Mouse (Mus musculus) left cerebral cortex, adult 9 months (tissue): ENCODE results near the gene D630003M21Rik.

Experiments used
- DNase-seq, 2 experiments: peaks; one replicate each; pipeline ENCODE4 v3.0.0; 2022; ENCODE audit warnings: low spot score in 2 of 2

Gene D630003M21Rik

DNA sequence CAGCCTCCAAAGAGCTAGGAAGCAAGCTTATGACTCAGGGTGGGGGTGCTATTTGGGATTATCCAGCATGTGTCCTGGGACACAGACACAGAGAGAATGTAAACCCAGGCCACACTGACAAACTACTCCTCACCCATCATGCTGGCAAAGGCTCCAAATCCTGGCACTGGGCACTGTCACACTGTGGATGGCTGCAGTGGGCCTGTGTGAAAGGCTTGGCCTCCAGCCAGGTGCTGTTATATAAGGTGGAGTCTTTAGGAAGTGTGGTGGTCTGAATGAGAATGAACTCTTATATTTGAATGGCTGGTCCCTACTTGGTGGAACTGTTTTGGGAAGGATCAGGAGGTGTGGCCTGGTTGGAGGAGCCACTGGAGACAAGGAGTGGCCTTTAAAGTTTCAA, 7.7 kb upstream of the D630003M21Rik start:
- DNase-seq: no peak

DNA sequence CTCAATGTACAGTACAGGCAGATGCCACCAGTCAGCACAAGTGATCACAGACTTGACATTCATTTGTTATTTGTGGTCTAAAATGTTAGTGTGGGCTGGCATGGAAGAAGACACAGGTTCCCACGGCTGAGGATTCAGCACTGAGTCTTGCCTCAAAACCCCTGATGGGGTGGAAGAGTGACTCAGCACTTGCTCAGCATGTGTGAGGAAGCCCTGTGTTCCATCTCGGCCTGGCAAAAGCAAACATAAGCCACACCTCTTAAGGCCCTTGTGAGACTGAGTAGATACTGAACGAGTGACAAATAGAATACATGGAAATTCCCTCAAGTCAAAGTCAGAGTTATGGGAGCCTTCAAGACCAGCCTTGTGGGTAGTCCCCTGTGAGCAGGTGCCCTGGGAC, 4.1 kb upstream of the D630003M21Rik start:
- no peak for DNase-seq

DNA sequence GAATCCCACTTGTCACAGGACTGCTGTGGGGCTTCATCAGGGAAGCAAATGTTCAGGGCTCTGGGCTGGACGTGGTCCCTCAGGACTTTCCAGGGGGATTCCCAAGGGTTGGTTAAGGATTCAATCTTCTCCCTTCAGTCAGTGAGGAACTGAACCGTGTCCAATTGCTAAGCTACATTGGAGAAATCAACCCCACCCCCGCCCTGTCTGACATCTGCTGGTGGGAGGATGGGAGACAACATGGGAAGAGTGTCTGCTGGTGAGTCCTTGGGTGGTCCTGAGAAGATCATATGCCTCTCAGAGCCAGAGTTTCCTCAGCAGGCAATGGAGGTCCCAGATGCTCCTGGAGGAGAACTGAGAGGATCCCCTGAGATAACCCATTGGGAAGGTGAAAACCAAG, 3.4 kb upstream of the D630003M21Rik start:
- DNase-seq: no peak

DNA sequence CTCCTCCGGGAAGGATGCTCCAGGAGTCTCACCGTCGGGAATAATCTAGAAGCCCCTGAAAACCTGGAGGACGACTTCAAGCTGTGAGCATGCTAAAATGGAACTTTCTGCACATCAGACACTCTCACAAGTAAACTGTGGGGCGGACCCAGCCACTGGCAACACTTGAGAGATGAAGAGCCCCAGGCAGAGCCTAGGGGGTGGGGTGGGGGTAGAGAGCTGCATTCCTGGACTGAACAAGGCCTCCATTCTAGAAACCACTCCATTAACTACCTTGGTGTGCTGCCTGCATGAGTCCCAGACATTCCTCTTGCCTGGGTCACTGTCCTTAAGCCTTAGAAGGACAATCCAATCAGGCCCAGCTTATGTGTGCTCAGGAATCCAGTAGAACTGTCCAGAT, 2.0 kb upstream of the D630003M21Rik start:
- no peak for DNase-seq

DNA sequence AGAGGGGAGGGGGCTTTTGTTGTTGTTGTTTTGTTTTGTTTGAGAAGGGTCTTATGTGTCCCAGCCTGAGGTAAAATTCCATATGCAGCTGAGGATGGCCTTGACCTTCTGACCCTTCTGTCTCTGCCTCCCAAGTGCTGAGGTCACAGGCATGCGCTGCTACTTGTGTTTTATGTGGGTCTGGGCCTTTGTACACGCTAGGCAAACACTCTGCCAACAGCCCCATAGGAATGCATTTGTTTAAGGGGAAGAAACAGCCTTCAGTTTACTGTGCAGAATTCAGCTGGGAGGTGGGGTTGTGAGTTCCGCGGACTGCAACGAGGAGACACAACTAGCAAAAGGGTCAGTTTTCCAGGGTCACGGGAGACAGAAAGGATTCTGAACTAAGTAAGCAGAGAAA, 1.6 kb upstream of the D630003M21Rik start:
- no peak for DNase-seq

DNA sequence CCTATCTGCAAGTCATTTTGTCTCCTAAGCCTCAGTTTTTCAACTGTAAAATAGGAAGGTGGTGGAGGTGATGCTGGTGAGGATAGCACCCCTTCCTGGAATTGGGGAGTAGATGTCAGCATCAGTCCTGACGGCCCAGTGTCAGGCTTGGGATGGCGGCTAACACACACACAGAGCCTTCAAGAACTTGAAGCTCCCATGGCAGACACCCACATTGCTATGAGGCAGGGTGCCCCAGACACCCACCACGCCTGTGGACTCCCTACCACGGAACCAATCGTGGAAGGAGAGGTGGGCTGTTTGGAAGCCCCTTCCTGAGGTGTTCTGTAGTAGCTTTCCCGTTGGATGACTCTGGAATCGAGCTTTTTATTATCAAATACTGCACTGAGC, 476 bp upstream of the D630003M21Rik start:
- no peak for DNase-seq

DNA sequence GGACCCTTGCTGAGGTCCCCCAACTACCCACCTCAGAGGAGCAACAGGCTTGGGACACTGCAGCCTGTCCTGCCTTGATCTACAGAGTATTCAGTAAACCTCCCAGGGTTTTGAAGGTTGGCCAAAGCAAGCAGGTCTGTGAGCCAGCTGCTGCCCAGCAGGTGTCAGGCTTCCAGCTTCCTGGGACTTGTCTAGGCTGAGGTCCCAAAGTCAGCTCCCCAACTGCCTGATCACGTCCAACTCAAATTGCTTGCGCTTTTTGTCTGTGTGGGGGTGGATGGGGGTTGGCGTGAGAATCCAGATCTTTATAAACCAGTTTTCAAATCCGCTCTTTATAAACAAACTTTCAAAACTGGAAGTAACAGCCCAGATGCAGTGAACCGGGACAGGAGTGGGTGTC, 3.7 kb downstream of the D630003M21Rik start:
- no peak for DNase-seq

DNA sequence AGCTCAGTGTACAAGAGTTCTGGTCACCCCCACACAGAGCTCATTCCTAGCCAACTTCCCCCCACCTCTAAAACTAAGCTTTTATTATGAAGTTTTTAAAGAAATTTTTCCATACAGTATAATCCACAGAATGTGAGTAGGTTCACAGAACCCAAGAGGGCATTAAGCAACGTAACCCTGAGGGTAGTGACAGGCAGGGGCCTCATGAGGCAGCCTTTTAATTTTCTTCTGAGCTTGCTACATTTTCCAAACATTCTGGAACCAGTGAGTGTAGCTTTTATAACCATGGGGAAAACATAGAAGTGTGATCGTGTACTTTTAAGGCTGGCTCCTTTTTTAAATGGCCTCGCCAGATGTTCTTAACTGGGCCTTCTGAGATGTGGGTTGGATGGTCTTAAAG, 5.5 kb downstream of the D630003M21Rik start:
- no peak for DNase-seq

DNA sequence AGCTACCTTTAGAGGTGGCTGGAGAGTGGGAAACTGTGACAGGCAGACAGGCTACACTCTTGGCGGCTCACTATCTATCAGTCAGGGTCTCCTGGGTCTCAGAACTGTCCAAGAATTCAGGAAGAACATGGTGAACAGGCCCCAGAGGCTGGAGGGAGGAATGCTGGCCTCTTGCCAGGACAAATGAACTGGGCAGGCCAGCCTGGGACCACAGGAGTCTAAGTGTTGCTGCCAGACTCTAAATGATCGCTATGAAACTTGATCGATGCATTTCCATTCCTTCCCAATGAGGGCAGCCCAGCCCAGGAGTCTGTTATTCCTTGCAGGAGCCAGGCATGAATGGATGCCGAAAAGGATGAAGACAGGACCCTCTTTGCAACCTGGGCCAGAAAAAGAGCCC, 6.4 kb downstream of the D630003M21Rik start:
- DNase-seq: no peak

DNA sequence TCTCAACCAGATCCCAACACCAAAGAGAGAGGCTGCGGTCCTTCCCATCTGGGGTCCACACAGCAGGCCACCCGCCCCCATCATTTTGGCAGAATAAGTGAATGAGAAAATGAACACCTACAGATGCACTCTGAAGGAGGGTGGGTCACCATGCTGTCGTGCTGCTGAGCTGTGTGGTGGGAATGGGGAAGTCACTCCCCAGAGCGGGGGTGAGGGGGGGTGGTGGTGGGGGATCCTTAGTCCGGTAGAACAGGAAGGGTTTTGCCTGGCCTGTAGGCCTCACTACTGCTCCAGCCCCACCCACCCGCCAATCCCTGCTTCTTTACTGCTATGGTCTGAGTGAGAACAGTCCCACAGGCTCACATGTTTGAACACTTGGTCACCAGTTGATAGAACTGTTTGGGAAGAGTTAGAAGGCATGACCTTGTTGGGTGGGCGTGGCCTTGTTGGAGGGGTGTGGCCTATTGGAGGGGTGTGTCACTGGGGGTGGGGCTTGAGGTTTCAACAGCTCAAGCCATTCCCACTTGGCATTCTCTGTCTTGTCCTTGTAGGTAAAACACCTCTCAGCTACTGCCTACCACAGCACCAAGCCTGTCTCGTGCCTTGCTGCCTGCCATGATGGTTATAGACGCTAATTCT, 7.5 kb downstream of the D630003M21Rik start:
- no peak for DNase-seq

DNA sequence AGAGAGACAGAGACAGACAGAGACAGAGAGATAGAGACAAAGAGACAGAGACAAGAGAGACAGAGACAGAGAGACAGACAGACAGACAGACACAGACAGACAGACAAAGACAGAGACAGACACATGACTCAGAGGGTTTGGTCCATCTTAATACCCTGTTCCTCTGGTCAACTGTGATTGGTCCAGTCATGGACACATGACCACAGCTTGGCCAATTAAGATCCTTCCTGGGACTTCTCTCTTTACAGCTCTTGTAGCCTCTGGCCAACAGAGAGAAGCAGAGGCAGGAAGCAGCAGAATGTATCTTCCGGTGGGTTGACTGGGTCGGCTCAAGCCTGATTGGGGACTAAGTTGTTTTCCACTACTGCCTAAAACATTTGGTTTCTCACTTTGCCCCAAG, 9.5 kb downstream of the D630003M21Rik start:
- no peak for DNase-seq

DNA sequence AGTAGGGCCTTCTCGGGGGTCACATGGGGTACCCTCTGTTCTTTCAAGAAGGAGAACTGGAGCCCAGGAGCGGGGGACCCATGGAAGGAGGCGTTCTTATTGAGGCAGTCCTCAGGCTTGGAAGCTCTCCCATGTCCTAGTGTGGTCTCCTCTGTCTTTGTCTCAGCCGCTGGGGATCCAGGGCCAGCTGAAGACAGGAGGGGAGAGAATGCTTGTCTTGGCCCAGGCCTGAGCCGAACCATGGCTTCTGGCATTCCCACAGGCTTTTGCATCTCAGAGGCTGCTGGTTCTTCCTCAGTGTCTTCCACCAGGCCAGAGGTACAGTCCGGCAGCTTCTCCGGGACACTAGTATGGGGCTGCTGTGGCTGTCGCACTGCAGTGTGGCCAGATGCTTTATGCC, 12.5 kb downstream of the D630003M21Rik start:
- DNase-seq: no peak

DNA sequence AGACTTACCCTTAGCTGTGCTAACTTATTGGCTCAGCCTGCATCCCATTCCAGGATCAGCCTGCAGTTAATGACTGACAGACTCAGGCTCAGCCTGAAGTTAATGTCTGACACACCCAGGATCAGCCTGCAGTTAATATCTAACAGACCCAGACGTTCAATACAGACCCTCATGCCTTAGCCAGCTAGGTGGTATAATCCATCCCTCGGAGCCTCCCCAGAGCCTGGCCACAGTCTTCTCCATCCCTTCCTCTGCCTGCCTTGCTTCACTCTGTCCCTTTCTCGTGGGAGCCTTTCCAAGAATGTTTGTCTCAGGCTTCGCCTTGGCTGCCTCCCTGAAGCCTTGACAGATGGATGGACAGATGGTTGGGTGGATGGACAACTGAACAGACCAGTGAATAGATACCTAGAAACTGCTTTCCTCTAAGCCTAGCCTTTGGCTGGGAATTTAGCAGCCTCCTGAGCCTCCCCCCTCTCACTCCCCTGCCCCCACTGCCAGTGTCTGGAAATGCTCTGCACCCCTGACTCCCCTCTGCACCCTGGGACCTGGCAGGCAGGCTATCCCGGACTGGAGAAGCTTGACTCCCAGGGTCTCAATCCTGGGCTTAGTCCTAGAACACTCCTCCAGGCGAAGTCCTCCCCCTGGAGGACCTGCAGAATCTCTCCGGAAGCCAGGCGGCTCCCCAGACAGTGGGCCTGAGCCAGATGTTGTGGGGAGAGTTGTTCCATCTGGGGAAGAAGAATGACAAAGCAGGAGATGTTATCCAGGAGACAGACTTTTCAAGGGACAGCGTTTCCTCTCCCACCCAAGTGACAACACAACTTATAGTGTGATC, 13.5 kb downstream of the D630003M21Rik start:
- DNase-seq: no peak

DNA sequence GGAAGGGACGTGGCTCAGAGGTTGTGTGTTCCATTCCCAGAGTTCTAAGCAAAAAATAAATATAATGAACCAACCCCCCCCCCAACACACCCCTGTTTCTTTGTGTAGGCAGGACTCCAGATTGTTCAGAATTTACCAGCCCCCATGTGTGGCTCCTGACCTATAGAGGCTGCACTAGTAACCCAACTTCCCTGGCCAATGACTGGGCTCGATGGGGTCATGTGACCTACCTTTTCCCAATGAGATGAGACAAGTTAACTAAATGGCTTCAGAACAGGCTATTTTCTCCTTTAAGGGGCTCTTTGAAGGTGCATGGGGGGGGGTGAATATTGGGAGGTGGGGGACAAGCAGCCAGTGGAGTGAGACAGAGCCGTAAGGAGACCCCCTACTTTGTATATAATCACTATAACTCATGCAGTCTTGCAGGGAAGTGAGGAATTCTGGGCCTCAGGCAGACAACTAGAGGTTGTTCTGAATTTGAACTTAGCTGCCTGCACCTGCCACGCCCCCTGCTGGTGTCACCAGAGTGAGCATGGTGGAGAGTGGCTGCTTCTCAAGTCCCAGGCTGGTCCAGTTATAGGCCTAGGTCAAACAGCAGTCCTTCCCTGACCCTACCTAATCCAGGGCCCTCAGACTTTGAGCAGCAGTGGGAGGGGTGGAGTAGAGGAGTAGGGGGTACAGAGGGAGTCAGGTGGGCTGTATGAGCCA, 17.1 kb downstream of the D630003M21Rik start:
- no peak for DNase-seq

DNA sequence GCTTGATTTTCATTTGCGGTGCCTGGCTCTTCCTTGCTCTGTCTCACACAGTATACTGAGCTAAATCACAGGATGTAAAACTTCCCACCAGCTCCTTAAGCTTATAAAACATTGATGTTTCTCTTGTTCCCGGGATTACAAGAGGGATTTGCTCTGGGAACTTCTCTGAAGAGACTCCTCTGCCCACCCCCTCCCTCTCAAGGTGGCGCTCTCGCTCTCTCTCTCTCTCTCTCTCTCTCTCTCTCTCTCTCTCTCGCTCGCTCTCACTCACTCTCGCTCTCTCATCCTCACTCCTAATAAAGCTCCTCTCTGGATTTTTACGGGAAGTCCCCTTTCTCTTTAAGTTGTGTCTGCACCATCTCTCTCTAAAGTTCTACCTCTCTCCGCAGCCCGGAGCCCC, 18.1 kb downstream of the D630003M21Rik start:
- DNase-seq: no peak

DNA sequence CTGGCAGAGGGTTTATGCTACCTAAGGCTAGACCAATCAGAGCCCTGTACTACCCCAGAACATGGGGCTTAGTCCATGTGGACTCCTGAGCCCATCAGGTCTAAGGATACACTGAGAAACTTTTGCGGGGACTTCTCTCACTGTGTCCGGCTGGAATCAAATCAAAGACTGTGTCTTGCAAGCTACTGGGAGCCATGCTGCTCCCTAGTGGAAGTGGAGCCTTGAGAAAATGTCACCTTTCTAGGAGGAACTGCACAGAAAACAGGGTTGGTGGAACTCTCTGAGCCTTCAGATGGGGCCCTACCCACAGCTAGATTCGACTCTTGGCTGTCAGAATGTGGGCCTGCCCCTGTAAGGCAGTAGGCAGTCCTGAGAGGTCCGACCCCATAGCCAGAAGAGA, 18.5 kb downstream of the D630003M21Rik start:
- peak in 1 of 2 experiments; percentile 29 for DNase-seq

DNA sequence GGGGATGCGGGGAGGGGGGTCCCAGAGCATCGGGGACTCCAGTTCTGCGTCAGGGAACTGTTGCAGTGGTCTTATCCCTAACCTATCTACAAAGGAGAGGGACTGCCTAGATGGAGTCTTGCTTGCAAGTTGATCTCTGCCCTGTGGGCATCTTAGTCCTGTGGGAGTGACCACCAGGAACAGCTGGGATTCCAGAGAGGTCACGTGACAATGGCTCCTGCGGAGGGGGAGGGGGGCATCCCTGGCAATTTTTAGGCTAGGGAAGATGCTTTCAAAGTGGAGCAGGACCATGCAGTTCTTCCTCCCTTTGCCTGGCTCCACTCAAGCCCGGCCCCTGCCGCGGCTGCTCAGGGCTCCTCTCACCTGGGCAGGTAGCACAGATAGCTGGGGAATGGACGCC, 19.2 kb downstream of the D630003M21Rik start:
- no peak for DNase-seq

DNA sequence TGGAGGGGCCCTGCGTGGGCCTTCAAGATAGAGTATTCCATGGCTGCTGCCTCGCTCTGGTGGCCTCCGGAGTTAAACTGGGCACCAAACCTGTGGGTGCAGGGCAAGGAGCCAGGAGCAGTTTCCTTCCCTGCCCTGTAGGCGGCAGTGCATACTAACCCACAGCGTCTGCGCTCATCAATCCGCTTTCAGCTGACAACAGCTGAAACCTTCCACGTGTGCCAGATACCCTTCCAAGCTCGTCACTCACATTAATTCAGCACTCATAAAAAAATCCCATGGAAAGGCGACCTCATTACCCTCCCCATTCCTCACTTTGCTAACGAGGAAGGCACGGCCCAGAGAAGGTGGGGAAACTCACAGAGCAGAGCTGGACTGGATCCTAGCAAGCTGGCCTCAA, 21.2 kb downstream of the D630003M21Rik start:
- DNase-seq: peak in 1 of 2 experiments; percentile 68

DNA sequence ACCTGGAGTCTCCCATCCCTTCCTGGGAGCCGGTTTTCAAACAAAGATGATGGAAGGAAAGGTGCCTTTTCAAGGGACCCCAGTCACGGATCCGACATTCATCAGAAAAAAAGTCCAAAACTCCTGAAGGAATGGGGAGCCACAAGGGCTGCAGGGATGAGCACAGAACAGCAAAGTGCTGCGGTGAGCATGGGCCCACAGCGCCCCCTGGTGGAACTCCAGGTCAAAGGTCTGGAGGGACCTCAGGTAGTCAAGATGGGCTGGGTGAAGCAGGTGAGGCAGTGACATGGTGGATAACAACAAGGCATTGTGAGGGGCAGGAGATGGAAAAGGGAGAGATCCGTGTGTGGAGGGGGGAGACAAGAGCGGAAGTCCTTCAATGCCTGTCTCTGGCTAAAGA, 24.9 kb downstream of the D630003M21Rik start:
- DNase-seq: peak in 1 of 2 experiments; percentile 71

DNA sequence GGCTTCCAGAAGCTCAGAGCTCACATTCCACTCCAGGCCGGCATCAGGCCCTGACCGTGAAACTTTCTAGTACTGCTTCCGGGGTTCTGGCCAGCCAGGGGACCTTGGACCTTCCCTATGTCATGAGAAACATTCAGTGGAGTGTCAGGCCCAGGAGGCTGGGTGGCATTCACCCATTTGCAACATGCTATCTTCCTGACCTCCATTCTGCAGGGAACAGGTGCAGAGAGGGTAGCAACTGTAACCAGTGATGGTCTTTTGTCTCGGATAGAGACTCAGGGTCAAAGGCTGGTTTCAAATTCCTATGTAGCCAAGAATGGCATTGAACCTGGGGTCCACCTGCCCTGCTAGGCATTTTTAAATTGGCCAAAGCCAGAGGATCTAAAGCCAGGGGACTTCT, 25.3 kb downstream of the D630003M21Rik start:
- DNase-seq: no peak

DNA sequence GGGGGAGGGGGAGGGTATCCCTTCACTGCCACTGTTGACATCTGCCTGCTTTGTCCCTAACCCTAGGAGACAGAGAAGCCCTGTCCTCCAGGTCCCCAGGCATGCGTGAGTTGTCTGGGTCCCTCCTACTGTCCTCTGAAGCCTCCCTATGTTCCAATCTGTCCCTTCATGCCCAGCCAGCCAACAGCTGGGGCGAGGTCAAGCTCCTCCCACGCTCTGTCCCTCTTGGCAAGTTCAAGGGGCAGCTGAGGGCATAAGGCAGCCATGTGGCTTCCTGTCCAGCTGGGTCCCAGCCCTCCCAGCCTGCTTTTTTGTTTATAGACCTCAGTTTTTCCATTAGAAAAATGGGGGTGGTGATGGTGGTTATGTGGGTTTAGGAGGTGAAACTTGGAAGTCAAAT, 29.7 kb downstream of the D630003M21Rik start:
- DNase-seq: no peak

DNA sequence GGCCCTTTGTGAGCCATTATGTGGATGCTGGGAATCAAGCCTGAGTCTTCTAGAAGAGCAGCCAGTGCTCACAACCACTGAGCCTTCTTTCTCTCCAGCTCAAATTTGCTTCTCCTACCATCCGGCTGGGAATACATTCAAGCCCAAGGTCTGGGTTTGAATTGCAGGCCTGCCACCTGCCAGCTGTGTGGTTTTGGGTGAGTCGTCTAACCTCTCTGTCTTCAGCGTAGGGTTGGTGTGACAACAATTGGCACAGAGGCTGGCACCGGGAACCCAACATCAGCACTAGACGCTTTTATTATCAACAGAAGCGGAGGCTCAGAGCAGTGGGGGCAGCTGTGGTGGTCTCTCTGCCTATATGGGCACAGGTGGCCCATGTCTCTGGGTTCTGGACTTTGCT, 30.2 kb downstream of the D630003M21Rik start:
- DNase-seq: no peak

DNA sequence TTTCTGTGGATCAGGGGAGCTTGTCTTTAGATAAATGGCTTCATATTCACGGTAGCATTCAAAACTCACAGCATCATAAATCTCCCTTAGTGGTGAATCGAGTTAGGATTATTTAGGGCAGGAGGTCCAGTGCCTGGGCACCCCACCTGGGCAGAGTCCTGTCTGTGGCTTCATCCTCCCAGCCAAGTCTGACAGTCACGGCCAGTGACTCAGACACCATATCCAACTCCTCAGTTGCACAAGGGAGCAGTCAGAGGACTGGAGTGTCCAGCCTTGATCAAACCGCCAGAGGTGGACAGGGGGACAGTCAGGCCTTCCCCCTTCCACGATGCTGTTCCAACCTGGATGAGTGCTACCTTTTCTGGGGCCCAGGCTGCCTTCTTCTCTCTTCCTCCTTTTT, 31.1 kb downstream of the D630003M21Rik start:
- no peak for DNase-seq
